Mouse (Mus musculus) cerebellum, postnatal 25 days (tissue): ENCODE measurements around the gene Slc29a4.

Experiments used
- DNase-seq, 2 experiments: peaks; one replicate each; pipeline ENCODE4 v3.0.0; 2021; ENCODE audit warnings: mixed read lengths in 2 of 2

Gene Slc29a4

DNA sequence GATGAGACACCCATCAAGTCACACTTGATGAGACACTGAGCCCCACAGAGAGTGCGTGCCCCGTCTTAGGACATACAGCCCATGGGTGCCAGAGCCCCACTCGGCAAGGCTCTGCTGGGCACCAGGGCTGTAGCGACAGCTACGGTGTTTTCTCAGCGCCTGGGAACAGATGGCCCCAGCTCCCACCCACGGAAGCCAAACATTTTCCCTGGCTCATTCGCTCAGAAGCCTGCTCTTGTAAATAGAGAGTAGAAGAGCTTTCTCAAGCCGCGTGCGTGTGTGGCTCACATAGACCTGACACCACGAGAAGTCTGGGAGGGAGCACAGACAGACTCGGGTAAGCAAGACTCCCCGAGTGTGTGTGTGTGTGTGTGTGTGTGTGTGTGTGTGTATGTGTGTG is at the start of gene Slc29a4:
Gene Slc29a4 (plus strand): TSS at position 265 of the 400 bp plus-strand sequence.
- DNase-seq: peak; percentile 85 to 88

DNA sequence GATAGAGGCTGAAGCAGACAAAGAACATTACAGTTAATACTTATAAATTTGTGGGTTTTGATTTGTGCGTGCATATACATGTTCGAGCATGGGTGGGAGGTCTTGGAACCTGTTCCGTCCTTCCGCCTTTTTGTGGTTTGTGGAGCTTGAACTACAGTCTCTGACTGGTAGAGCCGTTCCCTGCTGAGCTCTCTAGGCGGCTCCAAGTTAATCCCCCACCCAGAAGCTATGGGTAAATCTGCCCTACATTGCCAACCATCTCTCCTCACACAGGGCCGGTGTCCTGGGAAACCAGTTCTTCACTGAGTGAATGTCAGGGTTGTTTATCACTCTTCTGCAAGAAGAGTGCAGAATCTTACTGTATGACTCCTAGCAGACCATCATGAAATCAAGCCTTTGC is 44.1 kb upstream of the Slc29a4 start:
- DNase-seq: no peak

DNA sequence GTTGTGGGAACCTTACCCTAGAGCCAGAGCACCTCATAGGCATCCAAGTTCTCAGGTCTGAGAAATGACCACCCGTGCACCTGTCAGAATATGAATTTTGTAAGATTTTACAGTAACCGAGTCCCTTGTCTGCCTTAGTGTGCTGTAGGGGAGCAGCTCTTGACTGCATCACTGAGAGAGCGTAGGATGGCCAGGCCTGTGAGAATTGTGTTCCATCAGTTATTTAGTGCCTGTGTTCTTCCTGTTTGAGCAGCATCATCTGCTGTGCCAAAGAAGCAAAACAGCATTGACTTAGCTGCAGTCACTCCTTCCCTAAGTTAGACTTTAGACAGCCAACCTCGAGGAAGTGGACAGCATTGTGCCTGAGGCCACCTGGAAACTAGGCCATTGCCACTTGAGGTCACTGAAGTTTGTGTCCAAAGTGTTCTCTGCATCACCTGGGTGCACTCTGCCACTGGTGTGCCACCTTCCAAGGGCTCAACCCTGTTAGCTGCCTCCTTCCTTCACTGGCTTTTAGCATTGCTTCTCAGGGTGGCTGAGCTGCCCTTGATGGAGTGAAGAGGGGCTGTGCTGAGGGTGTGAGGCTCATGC is 42.8 kb upstream of the Slc29a4 start:
- DNase-seq: no peak

DNA sequence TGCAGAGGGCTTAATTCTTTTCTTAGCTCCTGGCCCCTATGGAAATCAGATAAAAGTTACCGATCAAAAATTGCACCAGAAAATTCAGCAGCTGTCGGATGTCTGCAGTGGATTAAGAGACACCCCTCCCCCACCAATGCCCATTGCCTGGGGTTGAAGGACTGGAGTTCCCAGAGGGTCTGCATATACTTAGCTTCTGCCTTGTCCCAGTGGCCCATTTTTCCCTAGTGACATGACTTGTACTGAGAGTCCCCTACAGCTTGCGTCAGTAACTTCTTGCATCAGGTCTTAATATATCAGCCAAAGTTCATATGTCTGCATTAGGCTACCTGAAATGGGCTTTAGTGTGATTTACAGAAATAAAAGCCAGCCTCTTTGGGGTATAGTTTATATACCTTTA is 41.9 kb upstream of the Slc29a4 start:
- no peak for DNase-seq

DNA sequence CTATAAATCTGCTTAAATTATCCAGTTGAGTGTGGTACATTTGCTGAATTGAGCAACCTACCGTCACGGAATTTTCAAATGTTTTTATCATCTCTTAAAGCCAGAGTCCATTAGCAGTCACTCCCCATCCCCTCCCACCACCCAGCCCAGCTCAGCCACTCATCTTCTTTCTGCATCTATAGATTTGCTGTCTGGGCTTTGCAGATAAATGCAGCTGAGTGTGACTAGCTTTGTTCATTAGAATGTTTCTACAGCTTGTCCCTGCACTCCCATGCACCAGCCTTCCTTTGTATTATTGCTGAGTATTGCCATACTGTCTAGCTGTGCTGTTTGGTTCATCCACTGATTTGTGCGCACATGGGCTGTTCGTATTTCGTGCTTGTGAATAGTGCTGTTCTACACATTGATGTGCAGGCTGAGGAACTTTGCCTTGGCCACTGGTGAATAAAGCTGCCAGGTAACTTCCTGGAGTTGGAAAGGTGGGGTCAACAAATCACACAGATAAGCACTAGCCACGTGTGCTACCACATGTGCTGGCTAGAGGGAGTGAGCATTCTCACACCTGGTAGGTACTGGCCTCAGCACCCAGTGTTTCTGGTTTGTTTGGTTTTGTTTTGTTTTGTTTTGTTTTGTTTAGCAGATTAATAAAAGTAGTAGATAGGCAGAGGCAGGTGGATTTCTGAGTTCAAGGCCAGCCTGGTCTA is 41.4 kb upstream of the Slc29a4 start:
- no peak for DNase-seq

DNA sequence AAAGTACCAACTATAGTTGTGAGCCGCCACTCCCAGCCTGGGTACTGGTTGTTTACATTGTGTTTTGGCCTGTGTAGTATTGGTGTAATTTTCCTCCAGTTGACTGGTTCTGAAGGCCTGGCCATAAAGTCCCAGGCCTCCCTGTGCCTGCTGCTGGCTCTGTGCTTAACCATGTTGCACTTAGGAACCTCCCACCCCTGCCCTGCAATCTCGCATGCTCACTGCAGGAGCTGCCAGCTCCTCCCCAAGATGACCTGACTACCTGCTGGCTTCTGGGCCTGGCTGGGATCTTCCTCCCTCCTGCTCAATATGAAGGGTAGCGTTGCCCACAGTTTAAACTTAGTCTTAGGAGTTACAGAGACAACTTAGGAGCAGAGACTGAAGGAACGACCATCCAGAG is 40.0 kb upstream of the Slc29a4 start:
- DNase-seq: peak; percentile 42 to 48

DNA sequence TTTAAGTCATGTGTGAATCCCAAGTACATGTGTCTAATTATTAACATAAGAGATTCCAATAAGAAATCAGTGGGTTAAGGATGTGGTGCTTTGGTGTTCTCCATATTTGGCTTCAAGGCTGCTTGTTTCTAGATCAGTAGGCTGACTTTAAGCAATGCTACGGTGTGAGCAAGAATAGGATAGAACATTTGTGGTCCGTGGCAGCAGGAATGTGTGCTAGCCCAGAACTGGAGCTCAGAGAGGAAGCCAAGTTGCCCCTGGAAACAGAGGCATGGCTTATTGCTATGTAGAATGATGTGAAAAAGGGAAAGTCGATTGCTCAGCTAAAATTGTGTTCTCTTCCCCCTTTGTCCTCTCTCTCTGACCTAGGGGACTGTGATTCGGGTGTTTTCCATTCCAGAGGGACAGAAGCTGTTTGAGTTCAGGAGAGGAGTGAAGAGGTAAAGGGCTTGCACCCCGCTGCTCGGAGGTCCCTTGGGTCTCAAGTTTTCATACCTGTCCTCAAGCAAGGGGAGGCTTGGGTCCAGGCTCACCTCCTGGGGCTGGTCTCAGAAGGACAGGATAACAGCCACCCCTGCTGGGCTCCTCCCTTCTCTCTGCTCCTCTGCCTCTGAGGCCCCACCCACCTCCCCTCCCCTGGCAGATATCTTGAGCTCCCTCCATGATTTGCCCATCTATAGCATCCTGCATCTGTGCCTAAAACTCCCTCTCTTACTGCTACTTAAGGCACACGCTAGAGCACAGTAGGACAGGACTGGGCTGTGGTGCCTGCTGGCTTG is 31.5 kb upstream of the Slc29a4 start:
- no peak for DNase-seq

DNA sequence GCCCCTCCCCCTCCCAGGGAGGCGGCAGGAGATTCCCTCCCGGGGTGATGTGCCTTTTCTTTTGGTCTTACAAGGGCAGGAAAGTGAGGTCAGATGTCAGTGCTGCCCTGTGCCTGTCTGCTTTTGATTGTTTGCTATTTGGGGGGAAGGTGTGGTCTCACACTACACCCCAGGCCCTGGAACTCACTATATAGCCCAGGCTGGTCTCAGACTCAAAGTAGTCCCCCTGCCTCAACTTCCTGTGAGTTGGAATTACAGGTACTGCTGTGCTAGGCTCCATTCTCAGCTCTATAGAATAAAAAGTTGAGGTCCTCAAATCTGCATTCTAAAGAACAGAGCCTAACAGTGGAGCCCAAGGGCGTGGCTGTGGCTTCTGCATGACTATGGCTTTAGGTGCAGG is 24.4 kb upstream of the Slc29a4 start:
- no peak for DNase-seq

DNA sequence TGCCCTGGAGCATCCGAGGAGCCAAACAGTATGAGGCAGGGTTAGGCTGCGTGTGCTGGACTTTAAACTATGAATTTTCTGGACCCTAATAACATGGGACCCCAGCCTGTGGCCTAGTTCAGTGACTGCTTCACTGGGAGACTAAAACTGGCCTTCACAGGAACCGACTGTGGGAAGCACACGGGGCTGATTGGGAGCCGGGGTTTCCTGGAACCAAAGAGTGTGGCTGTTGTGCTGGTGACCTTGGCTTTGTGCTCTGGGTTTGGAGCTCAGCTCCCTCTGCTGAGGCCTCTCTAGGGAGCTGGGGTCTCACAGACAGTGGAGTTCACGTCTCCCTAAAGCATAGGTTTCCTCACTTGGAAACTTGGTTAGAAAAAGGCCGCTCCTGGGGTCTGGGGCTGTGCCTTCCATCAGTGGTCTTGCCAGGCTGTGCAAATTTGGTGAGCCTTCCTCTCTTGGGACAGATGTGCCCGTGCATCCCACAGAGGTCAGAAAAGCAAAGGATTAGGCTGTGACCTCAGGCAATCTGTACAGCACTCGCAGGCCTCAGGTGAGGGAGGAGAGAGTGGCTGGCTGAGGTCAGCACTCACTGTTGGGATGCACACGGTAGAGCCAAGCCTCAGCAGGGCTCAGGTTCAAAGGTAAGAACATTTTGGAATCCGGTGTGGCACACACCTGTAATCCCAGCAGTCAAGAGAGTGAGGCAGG is 23.6 kb upstream of the Slc29a4 start:
- DNase-seq: no peak

DNA sequence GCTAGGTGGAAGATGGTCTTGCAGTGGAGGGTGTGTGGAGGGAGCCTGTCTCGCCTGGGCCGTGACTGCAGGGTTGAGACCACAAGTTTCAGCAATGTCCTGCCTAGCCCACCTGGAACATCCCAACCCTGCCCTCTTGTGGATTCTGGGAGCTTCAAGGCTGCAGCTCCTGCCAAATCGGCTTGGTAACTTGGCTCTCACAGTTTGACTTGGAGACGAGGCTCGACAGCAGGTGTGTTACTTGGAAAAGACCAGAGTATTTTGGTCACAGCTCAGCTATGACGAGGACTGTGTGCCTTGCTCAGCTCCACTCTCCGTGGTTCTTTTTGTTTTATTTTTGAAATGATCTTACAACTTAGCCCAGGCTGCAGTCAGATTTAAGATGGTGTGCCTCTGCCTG is 22.6 kb upstream of the Slc29a4 start:
- peak; percentile 80 to 85 for DNase-seq

DNA sequence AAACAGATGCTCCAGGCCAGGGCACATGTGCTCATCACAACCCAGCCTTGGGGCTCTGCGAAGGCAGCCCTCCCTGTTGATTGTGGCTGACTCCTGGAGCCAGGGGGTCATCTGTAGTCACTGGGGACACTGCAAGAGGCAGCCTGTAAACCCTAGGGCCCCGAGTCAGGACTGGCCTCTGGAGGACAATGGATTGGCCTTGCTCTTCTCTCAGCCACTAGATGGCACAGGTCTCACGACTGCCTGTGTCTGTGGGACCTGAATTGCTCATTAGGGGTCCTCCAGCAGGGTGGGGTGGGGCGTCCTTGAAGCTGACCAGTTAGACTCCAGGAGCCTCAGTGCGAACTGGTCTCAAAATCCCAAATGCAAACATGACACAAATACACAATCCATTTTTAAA is 19.2 kb upstream of the Slc29a4 start:
- peak; percentile 60 to 70 for DNase-seq

DNA sequence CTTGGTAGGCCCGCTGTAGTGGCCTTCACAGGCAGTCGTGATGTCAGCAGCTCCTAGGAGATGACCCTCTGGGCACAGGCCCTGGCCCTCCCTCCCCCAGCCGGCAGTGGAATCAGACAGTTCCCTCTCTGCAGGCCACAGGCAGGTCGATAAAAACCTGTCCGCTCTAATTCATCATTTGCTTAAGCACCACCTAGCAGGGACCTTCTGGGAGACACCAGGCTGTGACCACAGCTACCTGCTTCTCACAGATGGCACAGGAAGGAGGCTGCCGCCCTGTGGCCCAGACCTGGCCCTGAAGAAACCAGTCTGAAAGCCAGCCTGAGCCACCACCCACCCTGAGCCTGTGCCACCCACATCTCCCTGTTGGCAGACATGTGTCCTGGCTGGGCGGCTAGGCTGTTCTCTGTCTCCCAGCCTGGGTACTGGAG is 14.2 kb upstream of the Slc29a4 start:
- DNase-seq: peak; percentile 80 to 82

DNA sequence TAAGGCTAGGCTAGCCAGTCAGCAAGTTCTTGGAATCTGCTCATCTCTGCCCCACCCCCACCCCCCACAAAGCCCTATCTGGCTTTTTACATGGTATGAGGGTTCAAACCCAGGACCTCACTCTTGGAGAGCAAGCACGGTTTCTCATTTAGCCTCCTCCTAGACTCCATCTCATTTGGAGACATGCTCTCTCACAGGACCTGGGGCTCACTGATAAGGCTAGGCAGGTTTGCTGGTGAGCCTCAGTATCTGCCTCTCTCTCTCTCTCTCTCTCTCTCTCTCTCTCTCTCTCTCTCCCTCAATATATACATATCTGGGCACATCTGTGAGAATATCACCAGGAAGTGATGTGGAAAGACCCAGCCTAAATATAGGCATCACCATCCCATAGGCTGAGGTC is 13.2 kb upstream of the Slc29a4 start:
- DNase-seq: no peak

DNA sequence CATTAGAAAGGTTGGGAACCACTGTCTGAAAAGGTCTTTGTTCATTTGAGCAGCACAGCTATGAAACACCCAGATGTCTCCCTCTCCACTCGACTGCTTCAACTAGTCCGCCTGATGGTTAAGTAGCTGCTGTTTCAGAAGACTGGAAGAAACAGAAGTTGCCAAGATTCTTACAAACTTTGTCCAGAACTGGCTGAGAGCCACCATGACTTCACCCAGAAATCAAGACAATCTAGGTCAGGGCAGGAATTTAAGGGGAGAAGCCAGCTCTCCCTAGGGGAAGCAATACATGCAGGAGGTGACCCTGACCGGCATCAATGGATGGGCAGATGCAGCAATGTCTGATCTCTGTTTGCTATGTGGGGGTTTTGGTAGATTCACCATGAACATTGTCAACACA is 10.4 kb upstream of the Slc29a4 start:
- no peak for DNase-seq

DNA sequence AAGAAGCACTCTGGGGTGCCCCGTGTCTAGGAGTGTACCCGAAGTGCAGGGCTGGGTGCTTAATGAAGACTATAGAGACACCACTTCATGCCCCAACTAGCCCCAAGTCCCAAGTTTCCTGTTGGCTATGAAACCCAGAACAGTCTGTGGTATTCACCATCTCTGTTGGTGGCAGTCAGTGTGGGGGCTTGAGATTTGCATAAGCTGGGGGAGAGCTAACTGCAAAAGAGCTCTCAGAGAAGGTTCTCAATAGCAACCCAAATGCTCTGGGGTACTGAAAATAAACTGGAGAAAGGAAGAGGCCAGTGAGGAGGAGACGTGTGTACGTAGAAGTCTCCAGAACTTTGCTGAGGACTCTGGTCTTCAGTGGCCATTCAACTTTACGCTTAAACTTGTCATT is 9.8 kb upstream of the Slc29a4 start:
- DNase-seq: no peak

DNA sequence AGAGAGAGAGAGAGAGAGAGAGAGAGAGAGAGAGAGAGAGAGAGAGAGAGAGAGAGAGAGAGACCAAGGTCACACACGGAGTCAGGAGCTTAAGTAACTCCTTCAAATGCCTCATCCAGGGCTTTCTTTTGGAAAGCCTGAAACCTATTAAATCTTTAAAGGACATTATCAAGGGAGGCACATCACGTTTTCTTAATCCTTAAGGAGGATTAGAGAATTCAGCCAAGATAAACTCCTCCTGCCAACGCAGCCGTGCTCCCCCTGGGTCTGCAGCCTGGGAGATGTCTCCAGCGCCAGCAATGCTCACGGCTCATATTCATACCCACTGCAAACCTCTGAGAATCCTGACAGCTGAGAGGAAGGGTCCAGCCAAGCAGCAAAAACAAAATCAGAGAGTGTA is 3.4 kb upstream of the Slc29a4 start:
- no peak for DNase-seq

DNA sequence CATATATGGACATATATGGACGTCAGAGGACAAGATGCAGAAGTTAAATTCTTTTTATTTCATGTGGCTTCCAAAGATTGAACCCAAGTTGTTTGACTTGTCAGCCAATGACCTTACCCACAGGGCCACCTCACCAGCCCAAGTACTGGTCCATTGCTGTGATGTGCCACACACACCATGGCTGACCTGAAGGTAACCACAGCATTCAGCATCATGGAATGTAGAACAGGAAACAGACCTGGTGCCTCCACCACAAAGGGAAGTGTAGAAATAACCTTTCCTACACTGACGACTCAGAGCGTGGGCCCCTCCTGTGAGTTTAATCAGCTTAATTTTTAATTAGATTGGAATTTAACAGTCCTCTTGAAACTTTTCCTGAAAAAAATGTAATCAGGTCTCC is 2.0 kb upstream of the Slc29a4 start:
- DNase-seq: no peak

DNA sequence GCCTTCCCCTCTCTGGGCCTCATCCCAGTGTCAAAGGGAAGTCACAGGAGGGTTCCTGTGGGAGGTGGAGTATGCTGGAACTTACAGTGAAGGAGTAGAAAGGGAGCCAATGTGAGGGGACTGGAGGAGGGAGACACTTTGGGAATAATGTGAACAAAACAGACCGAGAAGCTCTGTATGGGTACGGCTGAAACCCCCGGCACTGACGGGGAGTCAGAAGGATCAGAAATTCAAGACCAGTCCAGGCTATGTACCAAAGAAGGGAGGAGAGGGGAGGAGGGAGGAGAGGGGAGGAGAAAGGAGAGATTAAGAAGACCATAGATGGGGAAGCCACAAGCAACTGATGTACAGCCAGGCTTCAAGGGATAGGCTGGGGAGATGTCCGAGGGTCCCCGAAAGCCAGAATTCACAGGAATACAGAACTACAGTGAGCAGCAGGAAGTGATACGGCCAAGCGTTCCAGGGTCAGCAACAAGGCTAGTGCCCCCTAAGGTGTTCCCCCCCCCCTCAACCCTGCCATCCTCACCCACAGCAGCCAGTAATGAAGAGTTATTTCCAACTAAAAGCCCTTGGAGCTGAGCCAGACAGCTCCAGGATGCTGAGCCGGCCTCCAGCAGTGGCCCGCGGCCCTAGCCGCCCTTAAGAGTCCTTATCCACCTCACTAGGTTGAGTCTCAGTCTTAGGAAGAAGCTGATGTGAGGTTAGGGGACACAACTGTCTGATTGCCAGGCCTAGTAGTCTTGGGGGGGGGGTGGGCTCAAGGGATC is 842 bp downstream of the Slc29a4 start:
- peak; percentile 66 to 70 for DNase-seq

DNA sequence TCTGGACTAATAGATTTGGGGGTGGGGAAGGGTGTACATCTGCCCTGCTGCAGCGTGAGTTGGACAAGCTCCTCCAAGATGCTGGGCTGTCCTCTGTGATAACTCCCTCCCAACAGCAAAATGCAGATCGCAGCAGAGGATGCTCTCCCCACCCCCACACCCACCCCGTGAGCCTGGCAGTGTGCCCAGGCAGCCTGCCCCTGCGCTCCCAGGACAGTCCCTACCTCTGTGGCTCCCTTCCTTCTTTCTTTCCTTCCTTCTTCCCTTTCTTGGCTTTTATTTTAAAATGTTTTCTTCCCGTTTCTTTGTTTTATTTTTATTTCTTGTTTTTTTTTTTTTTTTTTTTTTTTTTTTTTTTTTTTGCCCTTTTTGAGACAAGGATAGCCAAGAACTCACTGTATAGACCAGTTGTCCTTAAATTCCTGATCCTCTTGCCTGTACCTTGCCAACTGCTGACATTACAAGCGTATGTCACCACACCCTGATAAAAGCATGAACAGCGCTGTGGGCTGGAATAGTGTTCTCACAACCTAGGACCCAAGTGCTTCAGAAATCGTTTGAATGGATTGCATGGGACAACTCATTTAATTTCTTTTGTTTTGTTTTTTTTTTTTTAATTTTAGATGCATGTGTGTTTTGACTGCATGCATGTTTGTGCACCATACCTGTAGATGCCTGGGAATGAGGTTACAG is 1.6 kb downstream of the Slc29a4 start:
- DNase-seq: peak; percentile 76 to 88

DNA sequence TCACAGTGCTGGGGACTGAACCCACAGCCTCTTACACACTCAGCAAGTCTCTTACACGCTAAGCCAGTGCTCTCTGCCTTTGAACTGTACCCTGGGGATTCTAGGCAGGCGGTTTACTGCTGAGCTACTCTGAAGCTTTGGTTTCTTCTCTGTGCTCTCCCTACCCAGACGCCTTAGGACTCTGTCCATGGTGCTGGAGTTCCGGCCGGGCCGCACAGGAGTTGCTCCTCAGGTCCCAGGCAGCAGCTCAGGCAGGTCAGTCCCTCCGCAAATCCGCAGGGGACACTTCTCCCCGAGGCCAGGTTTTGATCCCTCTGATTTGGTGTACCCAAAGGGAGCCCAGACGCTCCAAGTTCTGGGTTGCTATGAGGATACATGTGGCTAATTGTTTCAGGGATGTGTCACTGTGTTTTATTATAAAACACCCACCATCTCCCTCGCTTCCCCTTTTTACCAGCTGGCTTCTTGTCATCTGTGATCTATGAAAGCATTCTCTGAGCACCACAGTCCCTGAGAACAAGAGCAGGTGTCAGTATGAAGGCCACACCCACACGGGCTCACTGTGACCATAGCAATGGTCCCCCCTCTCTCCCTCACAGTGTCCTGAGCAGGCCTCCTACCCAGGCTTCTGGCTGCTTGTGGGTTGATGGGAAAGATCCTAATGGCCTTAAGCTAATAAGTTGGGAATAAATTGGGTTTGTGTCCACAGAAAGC is 2.5 kb downstream of the Slc29a4 start:
- peak; percentile 48 to 51 for DNase-seq

DNA sequence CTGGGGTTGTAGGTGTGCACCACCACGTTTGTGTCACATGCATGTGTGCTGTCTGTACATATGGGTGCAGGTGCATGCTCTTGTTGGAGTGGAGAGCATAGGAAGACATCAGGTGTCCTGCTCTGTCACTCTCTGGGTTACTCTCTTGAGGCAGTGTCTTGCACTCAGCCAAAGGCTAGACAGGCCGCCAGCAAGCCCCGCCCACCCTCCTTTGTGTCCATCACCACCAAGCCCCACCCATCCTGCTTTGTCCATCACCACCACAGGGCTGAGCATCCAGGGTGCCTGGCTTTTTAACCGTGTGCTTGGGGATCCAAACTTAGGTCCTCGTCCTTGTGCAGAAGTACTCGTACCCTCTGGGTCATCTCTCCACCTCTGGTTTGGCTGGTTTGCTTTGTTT is 3.9 kb downstream of the Slc29a4 start:
- peak; percentile 35 to 74 for DNase-seq
